Mouse (Mus musculus): ENCODE results near the gene Obox2. TPM values are rescaled to one million over a fixed set of nuclear protein-coding genes. Genes with fewer than 3 reads are reported as not detected.

Gene Obox2
- polyA plus RNA-seq (2012; rRNA removed), result 7.4 and 9.0 TPM in 2 replicates

GRCm38 (mm10) chr7:15388421-15388998, at the start of gene Obox2, which contains the start of gene Obox1:
Gene Obox2 (plus strand): TSS chr7:15388721.
Gene Obox1 (plus strand): TSS chr7:15388948.

Other genes starting within 250 kb of the Obox2 start
- 4.0 and 7.0 TPM in 2 replicates for gene Obox1, start 227 bp downstream of the Obox2 start, polyA plus RNA-seq (2012; rRNA removed)

All from ovary, adult 2 months (tissue).